Mouse (Mus musculus) neural tube, embryonic 14.5 days (tissue): ENCODE results near the gene Rcor1. TPM values are rescaled to one million over a fixed set of nuclear protein-coding genes. Genes with fewer than 3 reads are reported as not detected.

Experiments used
- ATAC-seq: fragments of 200-750 bp; cut with Nextera tagmentation; 2 replicates; pipeline ENCODE4 v1.8.0; 2017; ENCODE audit warnings: low read depth, mild to moderate bottlenecking, moderate TSS enrichment, moderate library complexity
- H3K27ac ChIP-seq: fragments of 300-500 bp; sonication (generic); 2 replicates; pipeline ENCODE4 v1.5.1; 2014; ENCODE audit warnings: low read depth, mild to moderate bottlenecking, control low read depth, low read length, moderate library complexity, mixed read lengths
- H3K27me3 ChIP-seq: fragments of 300-500 bp; sonication (generic); 2 replicates; pipeline ENCODE4 v1.6.1; 2014; ENCODE audit warnings: low read length; ENCODE audit not compliant: control insufficient read depth, insufficient read depth
- H3K36me3 ChIP-seq: fragments of 300-500 bp; sonication (generic); 2 replicates; pipeline ENCODE4 v1.6.1; 2014; ENCODE audit warnings: low read length, mixed read lengths; ENCODE audit not compliant: control insufficient read depth, insufficient read depth
- H3K4me1 ChIP-seq: fragments of 300-500 bp; sonication (generic); 2 replicates; pipeline ENCODE4 v1.6.1; 2014; ENCODE audit warnings: low read length; ENCODE audit not compliant: control insufficient read depth, insufficient read depth
- H3K4me2 ChIP-seq: fragments of 300-500 bp; sonication (generic); 2 replicates; pipeline ENCODE4 v1.6.1; 2014; ENCODE audit warnings: mild to moderate bottlenecking, low read depth, low read length, control low read depth
- H3K4me3 ChIP-seq: fragments of 300-500 bp; sonication (generic); 2 replicates; pipeline ENCODE4 v1.5.1; 2014; ENCODE audit warnings: low read depth, low read length, control low read depth, mixed read lengths
- H3K9ac ChIP-seq: fragments of 300-500 bp; sonication (generic); replicated peaks from 2 replicates; pipeline ENCODE4 v1.6.1; 2014; ENCODE audit warnings: low read depth, mild to moderate bottlenecking, control low read depth, low read length, mixed read lengths
- H3K9me3 ChIP-seq: fragments of 300-500 bp; sonication (generic); 2 replicates; pipeline ENCODE4 v1.6.1; 2016; ENCODE audit warnings: low read length; ENCODE audit not compliant: control insufficient read depth
- WGBS: fragments of 180-500 bp; shearing (Covaris S2); extraction: QIAGEN DNeasy Blood & Tissue Kit; methylation state at CpG from one replicate; pipeline ENCODE4 v1.1.7; 2014; 5-methylcytosine and 5-hydroxymethylcytosine counted together
- polyA plus RNA-seq: library from polyadenylated mRNA; unstranded; fragments of >200 nt; fragmentation: Nextera tagmentation; extraction: Ambion mirVana; gene quantifications from 2 replicates; pipeline ENCODE4 v1.2.1, GENCODE M21; 2014

Gene Rcor1
- polyA plus RNA-seq, 1 experiment from 2014 or later = 7.4 TPM

DNA sequence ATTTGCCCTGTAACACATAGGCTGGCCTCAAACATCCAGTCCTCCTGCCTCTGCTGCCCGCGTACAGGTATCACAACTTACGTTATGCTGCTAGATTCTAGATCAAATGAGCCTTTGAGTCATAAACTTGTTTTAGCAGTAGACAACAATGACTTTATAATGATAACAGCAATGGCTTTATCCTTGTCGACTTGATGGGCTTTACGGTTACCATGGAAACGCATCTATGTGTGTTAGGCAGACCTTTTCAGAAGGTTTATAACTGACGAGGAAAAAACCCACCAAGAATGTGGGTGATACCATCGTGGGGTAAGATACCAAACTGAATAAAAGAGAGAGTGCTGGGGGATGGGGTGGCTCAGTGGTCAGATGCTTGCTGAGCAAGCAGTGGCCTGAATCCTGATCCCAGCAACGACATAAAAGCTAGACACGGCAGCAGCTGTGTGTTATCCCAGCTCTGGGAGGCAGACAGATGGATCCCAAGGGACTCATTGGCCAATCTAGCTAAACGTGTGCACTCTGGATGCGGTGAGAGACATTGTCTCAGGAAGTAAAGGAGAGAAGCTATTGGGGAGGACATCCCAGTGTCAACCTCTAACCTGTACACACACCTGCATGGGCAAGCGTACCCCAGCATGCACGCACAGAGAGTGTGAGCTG lies 85.6 kb downstream of the Rcor1 start:
- no peaks in the 10 kb centered on the region for H3K27me3 ChIP-seq
- H3K27ac ChIP-seq = 0 out of 2 replicates have a peak overlapping the region, but pooled peaks have one; percentile 35
- no peak overlapping the region for H3K9ac ChIP-seq
- peak; percentile 34; the same call in 1 of the 2 replicates for ATAC-seq
- no peaks in the 10 kb centered on the region for H3K9me3 ChIP-seq
- no peak overlapping the region for H3K4me3 ChIP-seq
- H3K4me2 ChIP-seq = no peak overlapping the region
- H3K4me1 ChIP-seq = peaks cover 9% of the 10 kb centered on the region; the same call in 1 of the 2 replicates
- 0 out of 2 replicates have a peak, but pooled peaks cover 3% of the 10 kb centered on the region for H3K36me3 ChIP-seq
- 53% methylated on average over 14 of the region's 14 CpGs for WGBS

DNA sequence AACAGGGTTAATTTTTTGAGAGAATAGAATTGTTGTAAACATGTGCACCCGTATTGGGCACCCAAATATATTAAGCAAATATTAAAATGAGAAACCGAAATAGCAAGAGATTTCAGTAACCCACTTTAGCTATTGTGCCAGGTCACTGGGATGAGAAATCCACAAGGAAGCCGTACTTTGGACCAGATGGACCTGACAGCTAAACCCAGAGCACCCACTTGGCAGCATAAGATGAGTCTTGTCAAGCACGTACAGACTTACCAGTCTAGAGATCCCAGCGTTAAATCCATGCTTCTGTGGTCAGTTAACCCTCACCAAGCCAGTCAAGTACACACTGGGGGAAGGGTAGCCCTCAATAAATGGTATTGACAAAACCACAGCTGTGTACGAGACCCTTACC lies 86.5 kb downstream of the Rcor1 start:
- no peaks in the 10 kb centered on the region for H3K9me3 ChIP-seq
- no peak for ATAC-seq
- H3K9ac ChIP-seq = no peak overlapping the region
- H3K4me1 ChIP-seq = peaks cover 9% of the 10 kb centered on the region; the same call in 1 of the 2 replicates
- no peak overlapping the region for H3K4me2 ChIP-seq
- H3K36me3 ChIP-seq = no peaks in the 10 kb centered on the region
- no peaks in the 10 kb centered on the region for H3K27me3 ChIP-seq
- H3K27ac ChIP-seq = no peak overlapping the region
- H3K4me3 ChIP-seq = no peak overlapping the region
- WGBS = 79% methylated on average over 6 of the region's 6 CpGs

DNA sequence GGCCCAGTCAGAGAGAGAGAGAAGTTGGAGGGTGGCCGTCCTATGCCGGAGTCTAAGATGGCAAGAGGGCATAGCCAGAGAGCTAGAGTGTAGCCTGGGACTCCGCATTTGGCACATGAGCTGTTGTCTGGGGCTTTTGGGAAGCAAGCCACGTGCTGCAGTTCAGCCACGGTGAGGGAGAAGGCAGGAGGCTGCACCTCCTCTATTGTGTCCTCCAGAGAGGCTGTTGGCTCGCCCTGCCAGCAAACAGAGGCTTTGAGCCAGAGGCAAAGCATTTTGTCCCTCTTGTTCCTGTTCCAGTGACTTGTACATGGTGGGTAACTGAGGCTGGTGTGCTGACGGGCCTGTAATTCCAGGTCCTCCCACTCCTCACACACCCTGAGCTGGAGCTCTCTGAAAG lies 95.0 kb downstream of the Rcor1 start:
- no peak overlapping the region for H3K27ac ChIP-seq
- WGBS = 80% methylated on average over 7 of the region's 7 CpGs
- no peak overlapping the region for H3K4me3 ChIP-seq
- no peaks in the 10 kb centered on the region for H3K36me3 ChIP-seq
- H3K9me3 ChIP-seq = no peaks in the 10 kb centered on the region
- ATAC-seq = no peak
- no peaks in the 10 kb centered on the region for H3K27me3 ChIP-seq
- H3K4me2 ChIP-seq = no peak overlapping the region
- H3K4me1 ChIP-seq = no peaks in the 10 kb centered on the region
- 0 out of 2 replicates have a peak overlapping the region, but pooled peaks have one; percentile 3 for H3K9ac ChIP-seq

DNA sequence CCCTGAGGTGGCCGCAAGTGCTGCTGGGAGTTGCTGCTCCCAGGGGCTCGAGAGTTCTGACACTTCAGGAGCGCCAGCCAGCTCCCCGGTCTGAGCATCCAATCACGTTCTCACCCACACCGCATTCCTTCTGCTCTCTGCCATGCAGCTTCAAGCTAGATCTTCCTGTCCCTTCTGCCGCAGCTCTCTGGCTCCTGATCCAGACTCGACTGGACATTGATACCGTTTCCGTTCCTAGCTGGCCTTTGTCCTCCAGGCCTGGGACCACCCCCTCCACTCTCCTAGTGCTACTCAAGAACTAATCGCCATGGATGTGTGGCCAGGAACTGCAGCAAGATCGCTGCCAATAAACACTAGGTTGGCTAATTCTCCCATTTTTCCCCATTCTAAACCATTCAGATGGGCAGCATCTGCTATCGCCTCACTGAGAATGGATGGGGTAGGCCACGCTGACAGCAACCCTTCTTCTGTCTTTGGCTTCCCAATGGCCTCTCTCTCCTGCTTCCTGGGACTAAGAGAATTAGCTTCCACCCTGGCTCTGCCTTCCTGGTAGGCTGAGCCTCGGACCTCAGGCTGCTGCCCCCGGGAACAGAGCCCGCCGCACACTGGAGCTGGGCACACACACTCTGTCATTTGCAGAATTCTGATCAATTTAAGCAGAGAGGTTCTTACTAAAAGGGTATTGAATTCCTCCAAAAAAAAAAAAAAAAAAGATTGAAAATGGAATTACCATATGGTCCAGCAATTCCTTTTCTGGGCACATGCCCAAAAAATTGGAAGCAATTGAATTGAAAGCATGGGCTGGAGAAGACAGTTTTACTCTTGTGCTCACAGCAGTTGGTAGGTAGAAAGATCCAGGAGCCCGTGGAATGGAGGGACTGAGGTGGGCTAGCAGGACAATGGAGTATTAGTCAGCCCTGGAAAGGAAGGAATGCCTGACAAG lies 95.9 kb downstream of the Rcor1 start:
- Histone ChIP-seq H3K27me3 (no peaks in the 10 kb centered on the region), H3K4me3 (no peak overlapping the region), H3K9ac (0 out of 2 replicates have a peak overlapping the region, but pooled peaks have one; percentile 3), H3K36me3 (no peaks in the 10 kb centered on the region), H3K27ac (no peak overlapping the region), H3K4me2 (no peak overlapping the region), H3K9me3 (no peaks in the 10 kb centered on the region), H3K4me1 (no peaks in the 10 kb centered on the region)
- WGBS = 68% methylated on average over 19 of the region's 19 CpGs
- ATAC-seq = no peak

DNA sequence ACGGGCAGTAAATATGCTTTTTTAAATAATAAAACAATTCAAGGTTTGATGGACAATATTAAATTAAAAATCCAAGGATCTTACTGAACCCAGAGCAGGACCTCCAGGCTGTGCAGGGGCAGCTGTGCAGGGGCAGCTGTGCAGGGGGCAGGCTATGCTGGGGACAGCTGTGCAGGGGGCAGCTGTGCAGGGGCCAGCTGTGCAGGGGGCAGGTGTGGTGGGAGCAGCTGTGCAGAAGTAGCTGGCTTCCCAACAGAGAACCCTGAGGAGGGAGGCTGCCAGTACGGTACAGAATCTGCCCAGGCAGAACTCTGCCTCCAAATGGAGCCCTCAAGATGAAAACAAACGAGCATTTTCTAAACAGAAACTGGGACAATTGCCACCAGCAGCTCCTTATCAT lies 96.8 kb downstream of the Rcor1 start:
- no peak for ATAC-seq
- no peaks in the 10 kb centered on the region for H3K4me1 ChIP-seq
- no peaks in the 10 kb centered on the region for H3K9me3 ChIP-seq
- no peak overlapping the region for H3K4me2 ChIP-seq
- WGBS = 74% methylated on average over 3 of the region's 3 CpGs
- no peaks in the 10 kb centered on the region for H3K36me3 ChIP-seq
- no peak overlapping the region for H3K4me3 ChIP-seq
- no peak overlapping the region for H3K9ac ChIP-seq
- no peak overlapping the region for H3K27ac ChIP-seq
- H3K27me3 ChIP-seq = no peaks in the 10 kb centered on the region

GRCm38 (mm10) chr12:111137079-111137478 lies 97.9 kb downstream of the Rcor1 start:
- H3K27me3 ChIP-seq = no peaks in the 10 kb centered on the region
- 48% methylated on average over 2 of the region's 2 CpGs for WGBS

GRCm38 (mm10) chr12:111143005-111143508 lies 103.9 kb downstream of the Rcor1 start:
- no peak overlapping the region for H3K4me3 ChIP-seq
- 8% methylated on average over 12 of the region's 12 CpGs for WGBS
- H3K9ac ChIP-seq = 0 out of 2 replicates have a peak overlapping the region, but pooled peaks have one; percentile 4
- peaks cover 14% of the 10 kb centered on the region for H3K4me1 ChIP-seq
- no peaks in the 10 kb centered on the region for H3K27me3 ChIP-seq
- H3K9me3 ChIP-seq = no peaks in the 10 kb centered on the region
- no peaks in the 10 kb centered on the region for H3K36me3 ChIP-seq
- ATAC-seq = peak; percentile 67; the same call in 1 of the 2 replicates
- peak overlapping the region; percentile 26 for H3K4me2 ChIP-seq
- H3K27ac ChIP-seq = peak overlapping the region; percentile 72

More at GRCm38 (mm10) chr12:111137079-111137478, 97.9 kb downstream of the Rcor1 start:
- Histone ChIP-seq H3K27ac (no peak overlapping the region), H3K4me3 (no peak overlapping the region), H3K9ac (no peak overlapping the region), H3K9me3 (no peaks in the 10 kb centered on the region), H3K36me3 (no peaks in the 10 kb centered on the region), H3K4me2 (no peak overlapping the region), H3K4me1 (no peaks in the 10 kb centered on the region)
- ATAC-seq = no peak

GRCm38 (mm10) chr12:111143509-111144063 lies 104.4 kb downstream of the Rcor1 start:
- Histone ChIP-seq H3K4me1 (peaks cover 14% of the 10 kb centered on the region), H3K9me3 (no peaks in the 10 kb centered on the region), H3K4me2 (peak overlapping the region; percentile 26; the same call in 1 of the 2 replicates), H3K27me3 (no peaks in the 10 kb centered on the region), H3K4me3 (no peak overlapping the region), H3K27ac (peak overlapping the region; percentile 72), H3K36me3 (no peaks in the 10 kb centered on the region), H3K9ac (0 out of 2 replicates have a peak overlapping the region, but pooled peaks have one; percentile 4)
- peak; percentile 28; the same call in 1 of the 2 replicates for ATAC-seq
- WGBS = 58% methylated on average over 16 of the region's 16 CpGs
